Mouse (Mus musculus): ENCODE measurements around the gene Adamts20. TPM values are rescaled to one million over a fixed set of nuclear protein-coding genes. Genes with fewer than 3 reads are reported as not detected.

Adamts20 gene
- polyA plus RNA-seq, 1 experiment, result not detected

- Histone ChIP-seq H3K4me1 (ENCODE audit: control insufficient read depth) (no peaks in the 10 kb centered on the region), H3K27me3 (ENCODE audit: control insufficient read depth) (no peaks in the 10 kb centered on the region), H3K4me3 (replicated peaks) (no peak overlapping the region), H3K36me3 (ENCODE audit: control insufficient read depth) (no peaks in the 10 kb centered on the region), H3K9me3 (ENCODE audit: control insufficient read depth, low read length) (peaks cover 5% of the 10 kb centered on the region; the same call in 1 of the 2 replicates)
- no peak for TF ChIP-seq GATA1 (IDR thresholded peaks at IDR 0.05; ENCODE audit: low read length)
- TF ChIP-seq TAL1 (IDR thresholded peaks at IDR 0.05; ENCODE audit: low read length), result no peak
Measured at GRCm38 (mm10) chr15:94334586-94334985, 130.6 kb downstream of the Adamts20 start.

DNA sequence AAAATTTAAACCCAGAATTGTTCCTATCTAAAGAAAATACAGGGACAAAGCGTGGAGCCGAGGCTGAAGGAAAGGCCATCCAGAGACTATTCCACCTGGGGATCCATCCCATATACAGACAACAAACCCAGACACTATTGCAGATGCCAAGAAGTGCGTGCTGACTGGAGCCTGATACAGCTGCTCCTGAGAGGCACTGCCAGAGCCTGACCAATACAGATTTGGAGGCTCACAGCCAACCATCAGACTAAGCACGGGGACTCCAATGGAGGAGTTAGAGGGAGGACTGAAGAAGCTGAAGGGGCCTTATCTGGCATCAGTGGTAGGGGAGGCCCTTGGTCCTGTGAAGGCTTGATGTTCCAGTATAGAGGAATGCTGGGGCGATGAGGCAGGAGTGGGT, 138.6 kb downstream of the Adamts20 start:
- no peak for TF ChIP-seq GATA1 (IDR thresholded peaks at IDR 0.05; ENCODE audit: low read length)
- no peak for TF ChIP-seq TAL1 (IDR thresholded peaks at IDR 0.05; ENCODE audit: low read length)
- Histone ChIP-seq H3K4me3 (replicated peaks) (no peak overlapping the region), H3K36me3 (ENCODE audit: control insufficient read depth) (no peaks in the 10 kb centered on the region), H3K27me3 (ENCODE audit: control insufficient read depth) (no peaks in the 10 kb centered on the region), H3K4me1 (ENCODE audit: control insufficient read depth) (no peaks in the 10 kb centered on the region), H3K9me3 (ENCODE audit: control insufficient read depth, low read length) (peaks cover 3% of the 10 kb centered on the region)

- no peaks in the 10 kb centered on the region for H3K27me3 ChIP-seq (ENCODE audit: control insufficient read depth)
- TF ChIP-seq GATA1 (IDR thresholded peaks at IDR 0.05; ENCODE audit: low read length) (no peak), TAL1 (IDR thresholded peaks at IDR 0.05; ENCODE audit: low read length) (no peak)
- no peaks in the 10 kb centered on the region for H3K36me3 ChIP-seq (ENCODE audit: control insufficient read depth)
- no peaks in the 10 kb centered on the region for H3K4me1 ChIP-seq (ENCODE audit: control insufficient read depth)
- H3K4me3 ChIP-seq (replicated peaks), result no peak overlapping the region
- H3K9me3 ChIP-seq (ENCODE audit: control insufficient read depth, low read length), result peaks cover 3% of the 10 kb centered on the region
Measured at GRCm38 (mm10) chr15:94325509-94326181, 139.6 kb downstream of the Adamts20 start.

- Histone ChIP-seq H3K9me3 (ENCODE audit: control insufficient read depth, low read length) (no peaks in the 10 kb centered on the region), H3K36me3 (ENCODE audit: control insufficient read depth) (no peaks in the 10 kb centered on the region)
- no peak for TF ChIP-seq GATA1 (IDR thresholded peaks at IDR 0.05; ENCODE audit: low read length)
- TF ChIP-seq TAL1 (IDR thresholded peaks at IDR 0.05; ENCODE audit: low read length), result no peak
Measured at GRCm38 (mm10) chr15:94316171-94316570, 149.0 kb downstream of the Adamts20 start.

GRCm38 (mm10) chr15:94309689-94310088, 155.5 kb downstream of the Adamts20 start:
- TF ChIP-seq GATA1 (IDR thresholded peaks at IDR 0.05; ENCODE audit: low read length) (no peak), TAL1 (IDR thresholded peaks at IDR 0.05; ENCODE audit: low read length) (no peak)
- no peaks in the 10 kb centered on the region for H3K27me3 ChIP-seq (ENCODE audit: control insufficient read depth)
- H3K36me3 ChIP-seq (ENCODE audit: control insufficient read depth), result no peaks in the 10 kb centered on the region
- H3K4me3 ChIP-seq (replicated peaks), result no peak overlapping the region
- no peaks in the 10 kb centered on the region for H3K9me3 ChIP-seq (ENCODE audit: control insufficient read depth, low read length)
- no peaks in the 10 kb centered on the region for H3K4me1 ChIP-seq (ENCODE audit: control insufficient read depth)

More at GRCm38 (mm10) chr15:94316171-94316570, 149.0 kb downstream of the Adamts20 start:
- H3K4me1 ChIP-seq (ENCODE audit: control insufficient read depth), result no peaks in the 10 kb centered on the region
- no peaks in the 10 kb centered on the region for H3K27me3 ChIP-seq (ENCODE audit: control insufficient read depth)
- H3K4me3 ChIP-seq (replicated peaks), result no peak overlapping the region

DNA sequence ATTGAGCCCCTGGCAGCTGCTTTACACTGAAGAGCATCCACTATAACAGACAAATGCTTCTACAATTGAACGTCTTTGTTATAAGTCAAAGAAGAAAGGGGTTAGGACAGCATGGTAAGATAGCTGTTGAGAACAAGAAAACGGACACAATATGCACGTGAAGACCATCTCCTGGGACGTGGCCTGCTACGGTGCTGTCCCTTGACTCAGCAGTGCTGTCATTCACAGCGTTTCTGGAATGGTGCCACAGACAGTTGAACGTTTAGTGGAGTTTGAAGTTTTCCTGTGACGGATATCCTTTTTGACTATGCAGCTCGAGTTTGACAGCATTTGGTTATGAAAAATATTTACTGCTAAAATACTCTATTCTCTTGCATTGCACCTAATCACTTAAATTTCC, 157.3 kb downstream of the Adamts20 start:
- no peak for TF ChIP-seq TAL1 (IDR thresholded peaks at IDR 0.05; ENCODE audit: low read length)
- no peak for TF ChIP-seq GATA1 (IDR thresholded peaks at IDR 0.05; ENCODE audit: low read length)
- H3K4me1 ChIP-seq (ENCODE audit: control insufficient read depth), result no peaks in the 10 kb centered on the region
- no peaks in the 10 kb centered on the region for H3K36me3 ChIP-seq (ENCODE audit: control insufficient read depth)
- H3K4me3 ChIP-seq (replicated peaks), result no peak overlapping the region
- H3K27me3 ChIP-seq (ENCODE audit: control insufficient read depth), result no peaks in the 10 kb centered on the region
- H3K9me3 ChIP-seq (ENCODE audit: control insufficient read depth, low read length), result no peaks in the 10 kb centered on the region

DNA sequence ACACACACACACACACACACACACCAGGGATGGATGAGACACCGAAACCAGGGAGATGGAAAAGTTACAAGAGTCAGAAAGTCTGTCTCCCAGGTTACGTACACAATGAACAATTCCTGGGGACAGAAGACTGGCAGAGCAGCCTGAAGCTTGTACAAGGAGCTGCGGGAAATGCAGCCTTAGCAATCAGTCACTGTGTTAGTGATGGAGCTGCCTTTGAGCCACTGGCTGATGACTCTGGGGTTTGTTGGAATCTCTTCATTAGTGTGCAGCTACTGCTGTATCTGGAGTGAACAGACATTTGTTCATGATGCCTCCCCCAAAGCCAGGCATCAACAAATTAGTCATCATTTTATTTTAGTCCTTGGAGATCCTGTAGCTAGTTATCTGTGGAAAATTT, 162.1 kb downstream of the Adamts20 start:
- H3K27me3 ChIP-seq (ENCODE audit: control insufficient read depth), result no peaks in the 10 kb centered on the region
- no peaks in the 10 kb centered on the region for H3K4me1 ChIP-seq (ENCODE audit: control insufficient read depth)
- H3K4me3 ChIP-seq (replicated peaks), result no peak overlapping the region
- H3K36me3 ChIP-seq (ENCODE audit: control insufficient read depth), result no peaks in the 10 kb centered on the region
- TF ChIP-seq GATA1 (IDR thresholded peaks at IDR 0.05; ENCODE audit: low read length) (no peak), TAL1 (IDR thresholded peaks at IDR 0.05; ENCODE audit: low read length) (no peak)
- no peaks in the 10 kb centered on the region for H3K9me3 ChIP-seq (ENCODE audit: control insufficient read depth, low read length)

GRCm38 (mm10) chr15:94294084-94294483, 171.1 kb downstream of the Adamts20 start:
- no peaks in the 10 kb centered on the region for H3K9me3 ChIP-seq (ENCODE audit: control insufficient read depth, low read length)
- TF ChIP-seq TAL1 (IDR thresholded peaks at IDR 0.05; ENCODE audit: low read length), result no peak
- no peak for TF ChIP-seq GATA1 (IDR thresholded peaks at IDR 0.05; ENCODE audit: low read length)
- no peaks in the 10 kb centered on the region for H3K4me1 ChIP-seq (ENCODE audit: control insufficient read depth)
- H3K4me3 ChIP-seq (replicated peaks), result no peak overlapping the region
- H3K27me3 ChIP-seq (ENCODE audit: control insufficient read depth), result no peaks in the 10 kb centered on the region
- no peaks in the 10 kb centered on the region for H3K36me3 ChIP-seq (ENCODE audit: control insufficient read depth)

GRCm38 (mm10) chr15:94288015-94288414, 177.2 kb downstream of the Adamts20 start:
- H3K27me3 ChIP-seq (ENCODE audit: control insufficient read depth), result no peaks in the 10 kb centered on the region
- no peaks in the 10 kb centered on the region for H3K4me1 ChIP-seq (ENCODE audit: control insufficient read depth)
- TF ChIP-seq TAL1 (IDR thresholded peaks at IDR 0.05; ENCODE audit: low read length), result no peak
- no peak overlapping the region for H3K4me3 ChIP-seq (replicated peaks)
- no peaks in the 10 kb centered on the region for H3K36me3 ChIP-seq (ENCODE audit: control insufficient read depth)
- no peaks in the 10 kb centered on the region for H3K9me3 ChIP-seq (ENCODE audit: control insufficient read depth, low read length)

GRCm38 (mm10) chr15:94287495-94287894, 177.7 kb downstream of the Adamts20 start:
- Histone ChIP-seq H3K27me3 (ENCODE audit: control insufficient read depth) (no peaks in the 10 kb centered on the region), H3K4me1 (ENCODE audit: control insufficient read depth) (no peaks in the 10 kb centered on the region), H3K9me3 (ENCODE audit: control insufficient read depth, low read length) (no peaks in the 10 kb centered on the region), H3K36me3 (ENCODE audit: control insufficient read depth) (no peaks in the 10 kb centered on the region), H3K4me3 (replicated peaks) (no peak overlapping the region)
- no peak for TF ChIP-seq GATA1 (IDR thresholded peaks at IDR 0.05; ENCODE audit: low read length)
- no peak for TF ChIP-seq TAL1 (IDR thresholded peaks at IDR 0.05; ENCODE audit: low read length)
